Mouse (Mus musculus): ENCODE measurements at regions not wholly inside any gene's neighbourhood (a gene's known extent, or its start where the extent isn't known, plus 50 kb on each side); places are given as distances from the start of the nearest gene placed in this dataset.

DNA sequence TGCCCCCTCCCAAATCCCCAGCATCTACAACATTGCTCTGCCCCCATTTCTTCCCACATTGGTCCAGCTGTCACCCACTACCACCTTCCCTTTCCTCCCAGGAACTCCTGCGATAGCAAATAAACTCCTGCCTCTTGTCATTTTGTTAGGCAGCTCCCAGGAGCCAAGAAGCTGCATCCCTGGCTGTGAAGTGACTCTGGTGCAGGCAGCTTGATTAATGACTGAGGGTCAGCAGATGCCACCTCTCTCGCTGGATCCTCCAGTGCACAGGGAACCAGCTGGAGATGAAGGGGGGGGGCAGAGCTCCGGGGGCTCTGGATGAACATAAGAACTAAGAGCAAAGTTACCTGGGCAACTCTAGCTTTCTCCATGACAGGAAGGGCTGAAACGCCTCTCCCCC lies 235.2 kb downstream of the Gm45692 start:
- DNase-seq (ENCODE audit: low spot score), result no peak

DNA sequence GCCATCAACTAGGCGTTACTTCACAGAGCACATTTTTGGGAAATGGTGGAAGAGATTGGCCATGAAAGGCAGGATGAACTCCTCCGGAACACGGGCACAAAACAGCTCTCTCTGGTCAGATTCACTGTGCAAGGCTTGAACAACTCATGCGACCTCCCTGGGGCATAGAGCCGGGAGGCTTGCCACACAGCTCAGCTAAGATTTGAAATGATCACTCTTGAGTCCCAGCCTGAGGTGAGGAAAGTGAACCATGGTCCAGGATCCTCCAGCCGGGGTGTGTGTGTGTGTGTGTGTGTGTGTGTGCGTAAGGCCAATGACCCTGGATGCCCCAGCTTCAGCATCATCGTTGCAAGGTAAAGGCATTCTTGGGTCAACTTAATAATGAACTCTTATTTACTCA lies 237.5 kb downstream of the Gm45692 start:
- no peak for DNase-seq (ENCODE audit: low spot score)

GRCm38 (mm10) chr8:26358711-26359136 lies 239.4 kb downstream of the Gm45692 start:
- no peak for DNase-seq (ENCODE audit: low spot score)

- DNase-seq (ENCODE audit: low spot score), result no peak
Measured at GRCm38 (mm10) chr8:26362366-26362765, 243.0 kb downstream of the Gm45692 start.

- DNase-seq (ENCODE audit: low spot score), result no peak
Measured at GRCm38 (mm10) chr8:26363616-26364015, 244.3 kb downstream of the Gm45692 start.

DNA sequence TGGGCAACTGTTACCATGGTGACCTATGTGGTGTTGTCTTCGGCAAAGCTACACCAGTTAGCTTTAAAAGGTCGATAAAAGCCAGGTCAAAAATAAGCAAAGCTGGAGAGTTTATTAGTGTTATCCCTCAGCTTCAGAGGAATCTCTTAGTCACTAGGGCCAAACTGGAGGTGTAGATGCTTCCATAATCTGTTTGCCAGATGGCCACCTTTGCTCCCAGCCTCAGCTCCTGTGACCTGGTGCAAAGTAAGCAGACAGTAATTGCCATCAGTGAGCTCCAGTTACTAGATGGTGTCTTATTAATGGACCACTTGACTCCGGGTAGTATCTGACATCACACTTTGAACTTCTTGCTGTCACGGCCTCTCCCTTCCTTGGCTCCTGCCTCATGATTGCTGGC lies 245.3 kb downstream of the Gm45692 start:
- DNase-seq (ENCODE audit: low spot score), result no peak

GRCm38 (mm10) chr8:26380668-26381067 lies 261.3 kb downstream of the Gm45692 start:
- DNase-seq (ENCODE audit: low spot score), result peak; percentile 79

GRCm38 (mm10) chr8:26382426-26382825 lies 263.1 kb downstream of the Gm45692 start:
- peak; percentile 45 for DNase-seq (ENCODE audit: low spot score)

GRCm38 (mm10) chr8:26383886-26384285 lies 264.6 kb downstream of the Gm45692 start:
- DNase-seq (ENCODE audit: low spot score), result no peak

DNA sequence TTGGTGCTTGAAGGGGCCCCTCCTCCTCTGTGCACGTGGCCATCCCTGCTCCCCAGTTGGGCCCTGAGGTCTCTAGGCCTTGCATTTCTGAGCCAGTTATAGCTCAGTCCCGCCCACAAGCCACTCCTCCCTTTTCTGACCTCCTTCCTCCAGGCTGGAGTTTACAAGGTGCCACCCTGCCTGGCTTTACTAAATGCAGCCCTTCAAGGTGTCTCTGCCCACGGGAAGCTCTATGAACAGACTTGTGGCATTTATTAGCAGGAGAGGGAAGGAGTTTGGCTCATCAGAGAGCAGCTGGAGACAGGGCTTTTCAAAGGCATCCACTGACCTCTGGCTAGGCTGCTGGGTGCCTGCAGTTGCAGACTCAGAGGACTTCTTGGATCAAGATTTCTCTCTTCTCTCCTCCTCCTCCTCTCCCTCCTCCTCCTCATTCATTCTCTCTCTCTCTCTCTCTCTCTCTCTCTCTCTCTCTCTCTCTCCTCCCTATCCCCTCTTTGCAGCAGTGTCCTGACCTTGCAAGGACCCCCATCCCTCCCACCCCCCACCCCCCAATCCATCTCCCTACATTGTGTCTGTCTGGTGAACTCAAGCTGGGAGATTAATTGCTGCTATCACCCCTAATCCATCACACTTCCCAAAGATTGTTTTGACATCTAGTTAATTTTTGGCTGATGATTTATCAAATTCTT lies 265.1 kb downstream of the Gm45692 start:
- no peak for DNase-seq (ENCODE audit: low spot score)

- no peak for DNase-seq (ENCODE audit: low spot score)
Measured at GRCm38 (mm10) chr8:26384994-26385345, 265.6 kb downstream of the Gm45692 start.

GRCm38 (mm10) chr8:26395061-26395460 lies 275.7 kb downstream of the Gm45692 start:
- DNase-seq (ENCODE audit: low spot score), result no peak

DNA sequence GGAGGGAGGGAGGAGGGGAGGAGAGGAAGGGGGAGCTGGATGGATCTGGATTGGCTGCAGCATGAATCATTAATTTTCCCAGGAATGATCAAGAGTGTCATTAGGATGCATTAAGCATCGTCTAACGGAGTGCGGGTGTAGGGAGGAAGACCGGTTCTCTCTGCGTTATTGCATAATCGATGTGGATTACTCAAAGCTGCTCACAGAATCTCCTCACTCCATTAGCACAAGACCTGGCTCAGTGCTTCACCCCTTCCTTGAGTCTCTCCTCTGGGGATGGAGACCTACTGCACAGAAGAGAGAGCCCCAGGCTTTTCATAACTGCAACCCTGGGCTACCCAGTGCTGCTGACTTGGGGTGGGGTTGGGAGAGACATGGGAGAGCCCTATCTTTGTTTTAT lies 300.7 kb downstream of the Gm45692 start:
- no peak for DNase-seq (ENCODE audit: low spot score)

DNA sequence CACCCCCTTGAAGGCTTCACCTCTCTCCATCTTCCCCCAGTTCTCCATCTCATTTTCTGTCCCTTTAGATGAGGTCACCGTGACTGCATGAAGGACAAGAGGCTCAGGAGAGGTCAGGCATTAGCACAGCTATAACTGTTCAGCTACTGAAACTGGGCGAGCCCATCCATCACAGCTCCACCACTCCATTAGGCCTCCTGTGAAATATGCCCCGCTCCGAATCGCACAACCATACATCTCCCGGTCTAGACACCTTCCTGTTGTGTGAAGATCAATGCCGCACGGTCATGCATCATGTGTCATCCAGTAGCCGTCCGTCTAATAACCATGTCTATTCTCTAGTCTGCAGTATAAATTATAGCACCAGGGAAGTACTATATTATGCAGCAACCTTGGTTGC lies 301.2 kb downstream of the Gm45692 start:
- no peak for DNase-seq (ENCODE audit: low spot score)

- no peak for DNase-seq (ENCODE audit: low spot score)
Measured at GRCm38 (mm10) chr8:26427311-26427710, 308.0 kb downstream of the Gm45692 start.

- no peak for DNase-seq (ENCODE audit: low spot score)
Measured at GRCm38 (mm10) chr8:26429751-26430327, 310.5 kb downstream of the Gm45692 start.

DNA sequence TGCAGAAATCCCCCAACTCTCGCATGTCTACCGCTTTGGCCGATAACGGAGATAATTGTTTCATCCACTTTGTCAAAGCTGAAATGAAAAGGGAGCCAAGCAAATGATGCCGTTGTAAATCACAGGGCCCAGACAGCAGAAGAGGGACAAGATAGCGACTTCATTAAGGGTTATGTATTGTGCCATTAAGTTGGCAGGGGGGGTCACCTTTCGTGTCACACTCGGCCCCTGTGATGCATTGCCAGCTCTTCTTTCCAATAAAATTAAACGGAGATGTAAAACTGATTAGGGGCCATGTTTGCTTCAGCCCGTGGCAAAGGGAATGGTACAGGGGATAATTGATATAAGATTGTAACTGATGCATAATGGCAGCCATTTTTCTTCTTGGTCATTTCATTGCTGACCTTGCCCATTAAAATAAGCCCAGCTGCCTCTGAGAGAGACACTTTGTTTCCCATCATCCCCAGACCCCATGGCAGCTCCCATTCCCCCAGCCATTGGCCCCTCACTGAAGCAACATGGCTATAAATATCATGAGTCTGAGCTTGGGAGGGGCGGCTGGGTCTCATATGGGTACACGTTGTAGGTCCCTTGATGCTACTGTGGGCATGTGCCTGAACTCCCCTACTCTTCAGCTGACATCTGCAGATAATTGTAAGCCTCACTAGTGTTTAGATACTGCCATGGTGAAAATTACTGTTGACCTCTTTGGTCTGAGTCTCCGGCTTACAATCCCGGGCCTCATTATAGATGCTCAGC lies 313.0 kb downstream of the Gm45692 start:
- DNase-seq (ENCODE audit: low spot score), result no peak

DNA sequence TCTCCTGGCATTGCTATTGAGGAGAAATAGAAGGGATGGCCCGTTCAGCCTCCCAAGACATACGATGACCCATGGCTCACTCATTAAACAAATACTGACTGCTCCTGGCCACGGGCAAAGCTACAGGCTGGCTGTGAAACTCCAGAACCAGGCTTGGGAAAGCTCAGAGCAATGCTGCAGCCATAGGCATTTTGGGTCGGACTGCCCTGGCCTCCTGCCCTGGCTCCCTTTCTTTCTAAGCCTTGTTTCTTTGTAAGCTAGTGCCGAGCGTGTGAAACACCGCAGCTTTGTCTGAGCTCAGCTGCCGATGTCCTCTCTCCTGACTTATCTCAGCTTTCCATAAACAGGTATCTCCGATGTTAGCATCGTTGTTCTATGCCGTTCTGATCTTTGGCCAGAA lies 316.9 kb downstream of the Gm45692 start:
- DNase-seq (ENCODE audit: low spot score), result no peak

- DNase-seq (ENCODE audit: low spot score), result no peak
Measured at GRCm38 (mm10) chr8:26437571-26437970, 318.2 kb downstream of the Gm45692 start.

GRCm38 (mm10) chr8:26438246-26438862 lies 319.0 kb downstream of the Gm45692 start:
- DNase-seq (ENCODE audit: low spot score), result no peak

GRCm38 (mm10) chr8:26438877-26439276 lies 319.5 kb downstream of the Gm45692 start:
- DNase-seq (ENCODE audit: low spot score), result no peak

DNA sequence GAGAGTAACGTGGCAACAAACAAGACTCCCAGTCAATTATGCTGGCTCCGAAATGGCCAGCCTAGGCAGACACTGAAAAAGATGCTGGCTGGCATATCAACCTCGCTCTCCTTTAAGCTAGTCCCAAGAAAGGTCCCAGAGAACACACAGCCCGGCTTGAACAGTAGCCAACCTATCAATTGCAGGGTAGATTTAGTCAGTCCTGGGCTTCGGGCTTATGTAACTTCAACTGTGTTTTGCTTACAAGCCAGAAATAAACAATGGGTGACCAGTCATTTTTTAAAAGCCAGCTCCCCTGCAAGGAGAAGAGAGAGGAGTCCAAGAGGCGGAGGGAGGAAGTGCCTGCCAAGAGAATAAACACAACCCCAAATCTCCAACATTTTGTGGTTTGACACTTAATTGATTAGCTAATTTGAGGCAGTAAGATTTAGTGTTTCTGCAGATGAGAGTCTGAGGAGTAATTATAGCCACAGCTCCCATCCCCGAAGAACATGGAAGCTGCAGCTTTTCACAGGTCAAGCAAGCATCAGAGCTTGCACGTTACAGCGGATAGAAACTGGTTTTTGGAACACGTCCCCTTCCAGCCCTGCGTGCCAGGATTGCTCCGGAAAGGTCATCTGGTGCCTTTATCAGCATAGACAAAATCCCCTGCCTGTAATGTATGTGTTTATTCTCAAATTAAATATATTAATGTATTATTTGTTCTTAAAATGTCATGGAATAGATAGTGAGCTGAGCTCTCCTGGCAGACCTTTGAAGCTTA lies 322.1 kb downstream of the Gm45692 start:
- no peak for DNase-seq (ENCODE audit: low spot score)

All from testis, postnatal 10 days (tissue).